Mouse (Mus musculus) liver, embryonic 15.5 days (tissue): ENCODE measurements around the gene Fstl3. TPM values are rescaled to one million over a fixed set of nuclear protein-coding genes. Genes with fewer than 3 reads are reported as not detected.

Source experiments
- ATAC-seq: fragments of 200-750 bp; cut with Nextera tagmentation; 2 replicates; pipeline ENCODE4 v1.8.0; 2017; ENCODE audit warnings: moderate number of reproducible peaks, mild to moderate bottlenecking, moderate library complexity; ENCODE audit not compliant: insufficient read depth
- H3K27ac ChIP-seq: fragments of 300-500 bp; sonication (generic); replicated peaks from 2 replicates; pipeline ENCODE4 v1.5.1; 2015; ENCODE audit warnings: mild to moderate bottlenecking, inconsistent platforms
- H3K27me3 ChIP-seq: fragments of 300-500 bp; sonication (generic); 2 replicates; pipeline ENCODE4 v1.6.1; 2015; ENCODE audit warnings: mild to moderate bottlenecking, inconsistent platforms
- H3K36me3 ChIP-seq: fragments of 300-500 bp; sonication (generic); replicated peaks from 2 replicates; pipeline ENCODE4 v1.6.1; 2015; ENCODE audit warnings: moderate library complexity, mild to moderate bottlenecking, inconsistent platforms
- H3K4me1 ChIP-seq: fragments of 300-500 bp; sonication (generic); replicated peaks from 2 replicates; pipeline ENCODE4 v1.6.1; 2015; ENCODE audit warnings: inconsistent platforms
- H3K4me2 ChIP-seq: fragments of 300-500 bp; sonication (generic); 2 replicates; pipeline ENCODE4 v1.6.1; 2015; ENCODE audit warnings: moderate library complexity, mild to moderate bottlenecking, inconsistent platforms
- H3K4me3 ChIP-seq: fragments of 300-500 bp; sonication (generic); replicated peaks from 2 replicates; pipeline ENCODE4 v1.5.1; 2015; ENCODE audit warnings: mild to moderate bottlenecking, inconsistent platforms
- H3K9ac ChIP-seq: fragments of 300-500 bp; sonication (generic); 2 replicates; pipeline ENCODE4 v1.6.1; 2015; ENCODE audit warnings: moderate library complexity, mild to moderate bottlenecking, inconsistent platforms
- H3K9me3 ChIP-seq: fragments of 300-500 bp; sonication (generic); replicated peaks from 2 replicates; pipeline ENCODE4 v1.6.1; 2016; ENCODE audit warnings: inconsistent platforms
- WGBS: fragments of 180-500 bp; shearing (Covaris S2); methylation state at CpG from one replicate; pipeline ENCODE4 v1.1.7; 2015; ENCODE audit warnings: mixed read lengths; ENCODE audit not compliant: insufficient replicate concordance; 5-methylcytosine and 5-hydroxymethylcytosine counted together
- polyA plus RNA-seq: library from polyadenylated mRNA; unstranded; fragments of >200 nt; fragmentation: Nextera tagmentation; extraction: Ambion mirVana; gene quantifications from 2 replicates; pipeline ENCODE4 v1.2.1, GENCODE M21; 2015

The Fstl3 gene
- polyA plus RNA-seq, 1 experiment from 2014 or later: 0.71 TPM

DNA sequence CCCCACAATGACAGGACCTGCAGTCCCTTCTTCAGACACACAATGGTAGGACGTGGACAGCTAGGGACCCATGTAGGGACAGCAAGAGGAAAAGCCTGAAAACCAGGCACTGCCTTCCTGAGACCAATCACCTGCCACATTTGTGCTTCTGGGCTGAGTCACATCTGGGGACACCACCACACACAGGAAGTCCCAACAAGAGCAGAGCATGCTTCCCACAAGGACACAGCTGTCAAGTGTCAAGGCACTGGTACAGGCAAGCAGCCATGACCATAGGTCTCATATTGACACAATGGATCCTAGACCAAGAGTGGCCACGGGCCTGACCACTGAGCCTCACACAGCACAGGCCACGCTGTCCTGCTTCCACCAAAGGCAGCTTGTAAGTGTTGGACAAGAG is 14.2 kb upstream of the Fstl3 start:
- 70% methylated on average over 3 of the region's 3 CpGs for WGBS
- no peaks in the 10 kb centered on the region for H3K27me3 ChIP-seq
- H3K9ac ChIP-seq: no peak overlapping the region
- peaks cover 40% of the 10 kb centered on the region for H3K4me1 ChIP-seq
- H3K36me3 ChIP-seq: peaks cover 47% of the 10 kb centered on the region
- no peaks in the 10 kb centered on the region for H3K9me3 ChIP-seq
- no peak overlapping the region for H3K4me3 ChIP-seq
- no peak for ATAC-seq
- no peak overlapping the region for H3K4me2 ChIP-seq
- H3K27ac ChIP-seq: no peak overlapping the region

- H3K36me3 ChIP-seq: peaks cover 33% of the 10 kb centered on the region
- H3K27me3 ChIP-seq: no peaks in the 10 kb centered on the region
- H3K9ac ChIP-seq: no peak overlapping the region
- peaks cover 48% of the 10 kb centered on the region for H3K4me1 ChIP-seq
- H3K9me3 ChIP-seq: no peaks in the 10 kb centered on the region
- H3K4me2 ChIP-seq: no peak overlapping the region
- H3K27ac ChIP-seq: no peak overlapping the region
- no peak for ATAC-seq
- no peak overlapping the region for H3K4me3 ChIP-seq
- WGBS: 65% methylated on average over 7 of the region's 7 CpGs
Measured at GRCm38 (mm10) chr10:79764234-79764633, 12.8 kb upstream of the Fstl3 start.

DNA sequence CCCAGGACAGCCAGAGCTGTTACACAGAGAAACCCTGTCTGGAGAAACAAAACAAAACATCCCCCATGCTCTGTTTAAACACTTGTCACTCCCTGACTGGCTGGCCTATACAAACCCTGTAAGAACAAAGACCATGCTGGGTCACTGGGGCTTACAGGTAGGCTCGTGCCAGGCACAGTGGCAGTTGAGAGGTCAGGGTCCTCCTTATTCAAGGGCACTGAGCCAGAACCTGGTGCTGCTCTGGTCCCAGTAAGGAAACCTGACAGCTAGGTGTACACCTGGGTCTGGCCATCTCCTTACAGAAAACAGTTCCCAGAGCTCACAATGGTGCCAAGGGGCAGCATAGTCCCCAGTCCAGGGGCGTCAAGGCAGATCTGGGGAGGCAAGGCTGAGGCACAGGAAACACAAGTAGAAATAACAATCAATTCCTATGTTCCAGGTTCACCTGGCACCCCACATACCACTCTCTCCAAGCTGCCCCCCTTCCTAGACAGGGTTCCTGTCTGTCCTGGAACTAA is 11.8 kb upstream of the Fstl3 start:
- Histone ChIP-seq H3K27ac (0 out of 2 replicates have a peak overlapping the region, but pooled peaks have one; percentile 88), H3K4me2 (peak overlapping the region; percentile 98), H3K9ac (peak overlapping the region; percentile 91), H3K9me3 (no peaks in the 10 kb centered on the region), H3K27me3 (no peaks in the 10 kb centered on the region), H3K4me3 (peak overlapping the region; percentile 97), H3K4me1 (peaks cover 48% of the 10 kb centered on the region), H3K36me3 (peaks cover 25% of the 10 kb centered on the region)
- no peak for ATAC-seq
- WGBS: 57% methylated on average over 2 of the region's 2 CpGs

- Histone ChIP-seq H3K4me2 (peak overlapping the region; percentile 98), H3K4me1 (peaks cover 48% of the 10 kb centered on the region), H3K36me3 (peaks cover 17% of the 10 kb centered on the region), H3K9me3 (no peaks in the 10 kb centered on the region), H3K4me3 (peak overlapping the region; percentile 97), H3K9ac (peak overlapping the region; percentile 91), H3K27ac (peak overlapping the region; percentile 88), H3K27me3 (peaks cover 3% of the 10 kb centered on the region; the same call in 1 of the 2 replicates)
- 4% methylated on average over 16 of the region's 16 CpGs for WGBS
- ATAC-seq: no peak
Measured at GRCm38 (mm10) chr10:79766001-79766507, 11.0 kb upstream of the Fstl3 start.

- under 1% methylated on average over 101 of the region's 101 CpGs for WGBS
- Histone ChIP-seq H3K9me3 (no peaks in the 10 kb centered on the region), H3K9ac (peak within 1 kb of the TSS; percentile 91), H3K36me3 (peaks cover 10% of the 10 kb centered on the region), H3K4me3 (peak within 1 kb of the TSS; percentile 97), H3K4me2 (peak within 1 kb of the TSS; percentile 98), H3K27me3 (peaks cover 3% of the 10 kb centered on the region; the same call in 1 of the 2 replicates), H3K27ac (peak within 1 kb of the TSS; percentile 88), H3K4me1 (peaks cover 48% of the 10 kb centered on the region)
- peak; percentile 91 for ATAC-seq
Measured at GRCm38 (mm10) chr10:79766508-79767325, 10.4 kb upstream of the Fstl3 start, which contains the start of gene Rnf126. Rnf126 (minus strand) TSS chr10:79766952.

DNA sequence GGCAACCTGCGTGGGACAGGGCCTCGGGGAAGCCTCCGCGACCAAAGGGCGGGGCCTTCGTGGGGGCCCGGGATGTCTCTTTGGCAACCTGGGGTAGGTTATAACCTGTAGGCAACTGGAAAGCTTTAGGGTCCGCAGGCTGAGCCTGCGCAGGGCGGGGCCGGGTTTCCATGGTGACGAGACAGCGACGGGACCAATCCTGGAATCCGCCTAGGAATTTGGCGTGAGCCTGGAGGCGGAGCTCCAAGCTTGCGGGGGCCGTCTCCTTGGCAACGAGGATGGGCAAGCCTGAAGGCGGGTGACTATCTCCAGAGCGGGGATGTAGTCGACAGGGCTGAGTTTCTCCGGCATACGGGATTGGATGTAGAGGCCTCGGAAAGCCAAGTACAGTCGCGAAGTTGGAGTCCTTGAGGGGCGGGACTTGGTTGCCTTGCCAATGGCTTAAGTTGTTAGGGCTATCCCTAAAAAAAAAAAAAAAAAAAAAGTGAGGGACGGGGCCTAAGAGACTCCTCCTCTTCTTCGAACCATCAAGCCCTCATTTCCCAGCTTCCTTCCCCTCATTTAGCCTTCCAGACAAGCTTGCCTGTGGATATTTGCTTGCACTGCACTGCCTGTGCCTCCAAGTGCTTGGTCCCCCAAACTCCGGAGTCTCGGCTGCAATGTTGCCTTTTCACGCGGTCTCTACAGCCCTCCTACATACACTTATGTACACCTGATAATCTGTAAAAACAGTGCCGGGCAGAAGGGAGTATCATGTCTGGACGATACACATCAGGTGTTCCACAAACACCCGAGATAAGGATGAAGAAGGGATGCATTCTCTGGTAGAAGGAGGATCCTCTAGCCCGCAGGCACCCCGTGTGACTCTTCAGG is 9.5 kb upstream of the Fstl3 start:
- peaks cover 1% of the 10 kb centered on the region for H3K36me3 ChIP-seq
- peak; percentile 38 for ATAC-seq
- 9% methylated on average over 40 of the region's 40 CpGs for WGBS
- peaks cover 10% of the 10 kb centered on the region; the same call in 1 of the 2 replicates for H3K27me3 ChIP-seq
- peak overlapping the region; percentile 88 for H3K27ac ChIP-seq
- H3K9ac ChIP-seq: peak overlapping the region; percentile 91
- peak overlapping the region; percentile 97 for H3K4me3 ChIP-seq
- peaks cover 48% of the 10 kb centered on the region for H3K4me1 ChIP-seq
- H3K9me3 ChIP-seq: no peaks in the 10 kb centered on the region
- H3K4me2 ChIP-seq: peak overlapping the region; percentile 98

GRCm38 (mm10) chr10:79768400-79768799 is 8.7 kb upstream of the Fstl3 start:
- Histone ChIP-seq H3K36me3 (no peaks in the 10 kb centered on the region; the same call in 1 of the 2 replicates), H3K4me1 (peaks cover 43% of the 10 kb centered on the region), H3K9me3 (no peaks in the 10 kb centered on the region), H3K4me3 (peak overlapping the region; percentile 97; the same call in 1 of the 2 replicates), H3K4me2 (peak overlapping the region; percentile 98; the same call in 1 of the 2 replicates), H3K9ac (no peak overlapping the region), H3K27ac (no peak overlapping the region), H3K27me3 (peaks cover 10% of the 10 kb centered on the region; the same call in 1 of the 2 replicates)
- ATAC-seq: no peak
- 4% methylated on average over 5 of the region's 5 CpGs for WGBS

- H3K36me3 ChIP-seq: no peaks in the 10 kb centered on the region
- peaks cover 35% of the 10 kb centered on the region for H3K4me1 ChIP-seq
- ATAC-seq: no peak
- no peak overlapping the region for H3K9ac ChIP-seq
- no peak overlapping the region for H3K4me3 ChIP-seq
- 52% methylated on average over 4 of the region's 4 CpGs for WGBS
- H3K27ac ChIP-seq: no peak overlapping the region
- no peak overlapping the region for H3K4me2 ChIP-seq
- H3K9me3 ChIP-seq: no peaks in the 10 kb centered on the region
- H3K27me3 ChIP-seq: peaks cover 10% of the 10 kb centered on the region; the same call in 1 of the 2 replicates
Measured at GRCm38 (mm10) chr10:79769329-79769728, 7.7 kb upstream of the Fstl3 start.

DNA sequence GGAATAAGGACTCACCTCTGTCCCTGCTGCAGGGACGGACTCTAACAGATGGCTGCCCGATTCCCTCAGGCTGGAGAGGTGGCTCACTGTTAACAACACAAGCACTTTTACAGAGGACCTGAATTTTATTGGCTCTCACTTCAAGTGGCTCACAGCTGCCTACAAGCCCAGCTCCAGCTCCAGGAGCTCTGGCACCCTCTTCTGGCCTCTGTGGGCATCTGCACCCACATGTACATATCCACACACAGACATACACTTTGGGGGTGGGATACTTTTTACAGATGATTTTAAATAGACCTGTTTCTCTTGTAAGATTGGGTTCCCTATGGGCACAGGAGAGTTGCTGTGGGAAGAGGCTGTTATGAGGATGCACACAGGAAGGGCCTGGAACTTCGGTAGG is 4.8 kb upstream of the Fstl3 start:
- peaks cover 19% of the 10 kb centered on the region for H3K4me1 ChIP-seq
- no peaks in the 10 kb centered on the region for H3K36me3 ChIP-seq
- 85% methylated on average over 3 of the region's 3 CpGs for WGBS
- no peak for ATAC-seq
- no peaks in the 10 kb centered on the region for H3K9me3 ChIP-seq
- no peak overlapping the region for H3K27ac ChIP-seq
- no peak overlapping the region for H3K9ac ChIP-seq
- peaks cover 25% of the 10 kb centered on the region for H3K27me3 ChIP-seq
- H3K4me3 ChIP-seq: no peak overlapping the region
- no peak overlapping the region for H3K4me2 ChIP-seq

GRCm38 (mm10) chr10:79773208-79773607 is 3.9 kb upstream of the Fstl3 start:
- Histone ChIP-seq H3K4me2 (no peak overlapping the region), H3K4me1 (peaks cover 14% of the 10 kb centered on the region), H3K4me3 (no peak overlapping the region), H3K9ac (no peak overlapping the region), H3K36me3 (no peaks in the 10 kb centered on the region), H3K27me3 (peaks cover 34% of the 10 kb centered on the region), H3K27ac (no peak overlapping the region), H3K9me3 (no peaks in the 10 kb centered on the region)
- ATAC-seq: no peak
- 80% methylated on average over 2 of the region's 2 CpGs for WGBS
